Mouse (Mus musculus) gastrocnemius, adult 2 months (tissue): ENCODE measurements around the gene Tor1a. TPM values are rescaled to one million over a fixed set of nuclear protein-coding genes. Genes with fewer than 3 reads are reported as not detected.
"Not testable (repeated sequence)": the region's sequence is repeated elsewhere in the genome, so short reads cannot be mapped to it uniquely, and the experiment has no call there.

Source experiments
- DNase-seq: peaks from one replicate; pipeline ENCODE4 v3.0.0; 2022
- H3K27ac ChIP-seq: fragments of 200-600 bp; 2 replicates; pipeline ENCODE4 v1.8.1; 2022; ENCODE audit warnings: mild to moderate bottlenecking
- H3K4me3 ChIP-seq: fragments of 200-600 bp; 2 replicates; pipeline ENCODE4 v1.8.1; 2022; ENCODE audit warnings: mild to moderate bottlenecking, moderate library complexity
- CTCF ChIP-seq: fragments of 200-600 bp; IDR thresholded peaks from 2 replicates; pipeline ENCODE4 v1.8.1; 2022; ENCODE audit warnings: antibody characterized with exemption, mild to moderate bottlenecking, moderate library complexity
- intact Hi-C: fragments of 180-260 bp; cut with DNase I; formaldehyde crosslinking; loops from one replicate; pipeline ENCODE4 v1.15.1; 2025
- total RNA-seq, 2 experiments: library from RNA; stranded (reverse); gene quantifications; 2 replicates each; pipeline ENCODE4 v1.2.3; 2021

Gene Tor1a
- total RNA-seq, 2 experiments from 2014 or later = 6.9 to 8.5 TPM

GRCm38 (mm10) chr2:30941586-30941985 is 26.1 kb downstream of the Tor1a start:
- DNase-seq = no peak
- TF ChIP-seq CTCF = no peak
- intact Hi-C loops = no loop called here

GRCm38 (mm10) chr2:30938574-30938991 is 29.1 kb downstream of the Tor1a start:
- TF ChIP-seq CTCF = no peak
- intact Hi-C loops = no loop called here
- no peak overlapping the region for H3K4me3 ChIP-seq
- DNase-seq = no peak
- H3K27ac ChIP-seq = no peak overlapping the region

More at GRCm38 (mm10) chr2:30941586-30941985, 26.1 kb downstream of the Tor1a start:
- Histone ChIP-seq H3K4me3 (no peak overlapping the region), H3K27ac (no peak overlapping the region)

DNA sequence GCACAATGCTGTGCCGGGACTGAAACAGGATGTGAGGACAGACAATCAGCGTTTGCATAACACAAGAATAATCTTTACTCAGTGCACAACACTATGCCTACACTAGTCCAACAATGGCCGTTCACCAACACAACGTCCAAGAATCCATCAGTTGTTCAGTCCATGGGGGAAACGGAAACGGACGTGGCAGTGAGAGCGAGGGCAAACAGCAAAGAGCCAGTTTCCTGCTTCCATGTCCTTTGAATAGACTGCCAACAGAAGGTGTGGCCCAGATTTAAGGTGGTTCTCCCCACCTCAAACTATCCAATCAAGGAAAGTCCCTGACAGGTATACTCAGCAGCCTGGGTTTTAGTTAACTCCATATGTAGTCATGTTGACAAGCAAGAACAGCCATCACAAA is 30.0 kb downstream of the Tor1a start:
- no peak overlapping the region for H3K4me3 ChIP-seq
- no peak for TF ChIP-seq CTCF
- no peak overlapping the region for H3K27ac ChIP-seq
- intact Hi-C loops = no loop called here
- no peak for DNase-seq

DNA sequence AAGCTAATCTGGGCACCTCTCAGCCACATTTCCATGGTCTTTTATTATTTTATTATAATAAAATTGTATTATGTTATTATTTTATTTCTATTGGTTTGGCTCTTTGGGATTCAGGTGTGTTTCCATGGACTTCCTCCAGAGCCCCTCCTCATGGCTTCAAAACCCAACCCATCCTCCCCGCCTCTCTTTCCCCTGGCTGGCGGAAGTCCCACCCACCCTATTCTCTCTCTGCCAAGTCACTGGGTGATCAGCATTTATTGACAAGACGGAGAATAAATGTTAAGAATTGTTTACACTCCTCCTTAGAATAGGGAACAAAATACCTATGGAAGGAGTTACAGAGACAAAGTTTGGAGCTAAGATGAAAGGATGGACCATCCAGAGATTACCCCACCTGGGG is 30.9 kb downstream of the Tor1a start:
- intact Hi-C loops = no loop called here
- DNase-seq = no peak
- Histone ChIP-seq H3K27ac (no peak overlapping the region), H3K4me3 (no peak overlapping the region)
- TF ChIP-seq CTCF = no peak

DNA sequence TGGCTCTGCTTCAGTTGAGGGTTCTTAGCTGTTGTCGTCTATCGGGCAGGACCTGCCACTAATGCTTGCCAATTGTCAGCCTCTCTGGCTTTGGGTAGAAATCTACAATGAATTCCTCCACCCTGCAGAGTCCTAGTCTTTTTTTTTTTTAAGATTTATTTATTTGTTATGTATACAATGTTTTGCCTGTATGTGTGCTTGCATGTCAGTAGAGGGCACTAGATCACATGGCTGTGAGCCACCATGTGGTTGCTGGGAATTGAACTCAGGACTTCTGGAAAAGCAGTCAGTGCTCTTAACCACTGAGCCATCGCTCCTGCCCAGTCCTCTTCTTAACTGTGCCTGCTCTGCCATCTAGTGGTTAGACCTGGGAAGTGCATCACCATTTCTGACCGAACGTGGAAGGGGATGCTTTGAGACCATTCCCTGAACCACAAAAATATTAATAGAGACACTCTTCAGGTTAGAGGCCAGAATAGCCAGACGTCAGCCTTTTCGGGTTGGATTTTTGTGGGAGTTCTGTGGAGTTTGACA is 33.7 kb downstream of the Tor1a start:
- Histone ChIP-seq H3K27ac (no peak overlapping the region), H3K4me3 (no peak overlapping the region)
- TF ChIP-seq CTCF = peak; percentile 92
- DNase-seq = peak; percentile 79
- intact Hi-C loops = loop anchor here (1.0 to 5.0 kb wide), 4 partner anchors 44 to 497 kb away; partner anchors contain the start of genes Asb6 and Prrx2

- intact Hi-C loops = loop anchor here (5.0 kb wide), 2 partner anchors 101 to 496 kb away; partner anchors contain the start of genes Asb6 and Prrx2
- DNase-seq = no peak
- Histone ChIP-seq H3K4me3 (no peak overlapping the region), H3K27ac (no peak overlapping the region)
- no peak for TF ChIP-seq CTCF
Observed at GRCm38 (mm10) chr2:30933032-30933431, 34.7 kb downstream of the Tor1a start.

- intact Hi-C loops = loop anchor here (5.0 kb wide), 2 partner anchors 100 to 495 kb away; partner anchors contain the start of genes Asb6 and Prrx2
- TF ChIP-seq CTCF = no peak
- no peak for DNase-seq
- Histone ChIP-seq H3K4me3 (no peak overlapping the region), H3K27ac (no peak overlapping the region)
Observed at GRCm38 (mm10) chr2:30931922-30932321, 35.8 kb downstream of the Tor1a start.

GRCm38 (mm10) chr2:30930846-30931245 is 36.9 kb downstream of the Tor1a start:
- DNase-seq, H3K27ac ChIP-seq, H3K4me3 ChIP-seq: not testable (repeated sequence)
- intact Hi-C loops = loop anchor here (5.0 kb wide), 2 partner anchors 99 to 494 kb away; partner anchors contain the start of genes Asb6 and Prrx2

DNA sequence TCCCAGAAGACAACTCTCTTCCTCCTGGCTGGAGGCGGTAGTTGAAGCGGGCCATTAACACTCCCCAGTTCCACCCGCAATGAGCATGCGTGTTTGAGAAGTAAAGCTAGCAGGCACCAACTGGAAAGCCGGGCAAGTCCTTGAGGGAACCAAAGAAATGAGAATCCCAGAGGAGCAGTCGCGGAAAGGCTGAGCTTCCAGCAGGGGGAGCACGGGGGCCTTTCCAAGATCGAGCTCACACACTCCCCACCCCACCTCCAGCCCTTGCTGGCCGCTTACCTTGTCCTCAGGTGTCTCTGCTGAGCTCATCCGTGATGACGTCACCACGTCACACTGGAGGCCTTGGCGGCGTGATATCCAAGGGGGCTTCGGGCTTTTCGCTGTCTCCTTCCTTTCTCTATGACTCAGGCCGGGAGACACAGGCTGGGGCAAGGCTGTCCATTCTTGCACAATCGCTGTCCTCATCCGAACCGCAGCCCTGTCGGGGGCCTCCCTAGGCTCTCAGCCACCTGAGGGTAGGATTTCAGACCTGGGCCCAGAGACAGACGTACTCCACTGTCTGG is 38.2 kb downstream of the Tor1a start, which contains the start of gene Ptges:
TSS of gene Ptges (minus strand) at position 381 of the 563 bp plus-strand sequence.
- intact Hi-C loops = loop anchor here (5.0 kb wide), 2 partner anchors 97 to 492 kb away; partner anchors contain the start of genes Asb6 and Prrx2
- H3K4me3 ChIP-seq = peak within 1 kb of the TSS; percentile 68
- peak within 1 kb of the TSS; percentile 87 for H3K27ac ChIP-seq
- DNase-seq = peak; percentile 86
- TF ChIP-seq CTCF = peak; percentile 74

- H3K27ac ChIP-seq = peak overlapping the region; percentile 87
- intact Hi-C loops = no loop called here
- TF ChIP-seq CTCF = no peak
- peak overlapping the region; percentile 68 for H3K4me3 ChIP-seq
- DNase-seq = peak; percentile 76
Observed at GRCm38 (mm10) chr2:30928893-30929482, 38.7 kb downstream of the Tor1a start.

DNA sequence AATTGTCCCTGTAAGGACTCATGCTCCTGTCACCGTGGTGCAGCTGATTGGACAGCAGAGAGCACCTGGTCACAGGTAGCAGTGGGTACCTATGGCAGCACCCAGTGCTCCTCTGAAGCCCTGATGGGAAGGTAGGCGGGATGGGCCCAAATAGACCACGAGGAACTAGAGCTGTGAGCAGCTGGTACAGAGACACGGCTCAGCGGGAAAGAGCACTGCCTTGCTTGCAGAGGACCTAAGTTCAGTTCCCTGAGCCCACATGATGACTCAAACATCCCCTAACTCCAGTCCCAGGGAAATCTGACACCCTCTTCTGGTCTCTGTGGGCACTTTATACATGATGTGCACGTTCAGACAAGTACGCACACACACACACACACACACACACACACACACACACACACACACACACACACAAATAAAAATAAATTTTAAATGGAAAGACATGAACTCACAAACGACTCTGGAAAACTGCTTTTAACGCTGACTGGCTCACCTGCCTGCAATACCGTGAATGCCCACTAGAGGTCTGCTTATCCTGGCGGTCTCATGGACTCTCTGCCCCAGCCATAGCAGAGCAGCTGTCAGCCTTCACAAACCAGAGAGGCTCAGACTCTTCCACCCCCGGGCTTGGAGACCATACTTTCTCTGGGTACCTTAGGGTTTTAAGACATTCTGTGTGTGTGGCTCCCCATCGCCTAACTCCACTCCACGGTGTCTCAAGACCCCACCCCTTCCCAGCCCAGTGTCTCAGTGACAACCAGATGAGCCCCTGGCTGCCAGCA is 39.7 kb downstream of the Tor1a start:
- Histone ChIP-seq H3K27ac (peak overlapping the region; percentile 87), H3K4me3 (peak overlapping the region; percentile 68)
- DNase-seq = peak; percentile 86
- peak; percentile 78 for TF ChIP-seq CTCF
- intact Hi-C loops = no loop called here

- Histone ChIP-seq H3K4me3 (no peak overlapping the region), H3K27ac (peak overlapping the region; percentile 75)
- DNase-seq = no peak
- intact Hi-C loops = no loop called here
- no peak for TF ChIP-seq CTCF
Observed at GRCm38 (mm10) chr2:30927151-30927781, 40.5 kb downstream of the Tor1a start.
